Mouse (Mus musculus) hindbrain, postnatal 0 days (tissue): ENCODE data around the gene Map3k9. TPM values are rescaled to one million over a fixed set of nuclear protein-coding genes. Genes with fewer than 3 reads are reported as not detected.

Experiments used
- ATAC-seq: fragments of 200-750 bp; cut with Nextera tagmentation; 2 replicates; pipeline ENCODE4 v1.8.0; 2017; ENCODE audit warnings: mild to moderate bottlenecking, moderate TSS enrichment, moderate library complexity
- DNase-seq: peaks from one replicate; pipeline ENCODE4 v3.0.0-alpha.2; 2015; ENCODE audit warnings: low spot score
- H3K27ac ChIP-seq: fragments of 300-500 bp; sonication (generic); 2 replicates; pipeline ENCODE4 v1.5.1; 2014; ENCODE audit warnings: mild to moderate bottlenecking
- H3K27me3 ChIP-seq: fragments of 300-500 bp; sonication (generic); 2 replicates; pipeline ENCODE4 v1.6.1; 2014; ENCODE audit warnings: low read length, mixed read lengths; ENCODE audit not compliant: insufficient read depth
- H3K36me3 ChIP-seq: fragments of 300-500 bp; sonication (generic); 2 replicates; pipeline ENCODE4 v1.6.1; 2014; ENCODE audit warnings: low read length, mixed read lengths; ENCODE audit not compliant: insufficient read depth
- H3K4me1 ChIP-seq: fragments of 300-500 bp; sonication (generic); 2 replicates; pipeline ENCODE4 v1.6.1; 2014; ENCODE audit warnings: antibody characterized with exemption, low read length, mixed read lengths; ENCODE audit not compliant: insufficient read depth
- H3K4me2 ChIP-seq: fragments of 300-500 bp; sonication (generic); 2 replicates; pipeline ENCODE4 v1.6.1; 2014; ENCODE audit warnings: low read depth, mild to moderate bottlenecking, low read length, moderate library complexity, mixed read lengths
- H3K4me3 ChIP-seq: fragments of 300-500 bp; sonication (generic); 2 replicates; pipeline ENCODE4 v1.5.1; 2014; ENCODE audit warnings: low read length
- H3K9ac ChIP-seq: fragments of 300-500 bp; sonication (generic); replicated peaks from 2 replicates; pipeline ENCODE4 v1.6.1; 2014; ENCODE audit warnings: mild to moderate bottlenecking, low read length, moderate library complexity, mixed read lengths
- H3K9me3 ChIP-seq: fragments of 300-500 bp; sonication (generic); 2 replicates; pipeline ENCODE4 v1.6.1; 2016; ENCODE audit warnings: low read length, mixed read lengths
- CTCF ChIP-seq: IDR thresholded peaks from 2 replicates; pipeline ENCODE4 v1.5.1; 2016; ENCODE audit warnings: antibody characterized with exemption, control low read depth, low read depth
- WGBS: fragments of 180-500 bp; shearing (Covaris S2); extraction: QIAGEN DNeasy Blood & Tissue Kit; methylation state at CpG from one replicate; pipeline ENCODE4 v1.1.7; 2014; 5-methylcytosine and 5-hydroxymethylcytosine counted together
- polyA plus RNA-seq: library from polyadenylated mRNA; unstranded; fragments of >200 nt; fragmentation: Nextera tagmentation; extraction: Ambion mirVana; gene quantifications from 2 replicates; pipeline ENCODE4 v1.2.1, GENCODE M21; 2015
- total RNA-seq: library from RNA; depleted of rRNA; stranded (reverse); fragments of >200 nt; gene quantifications from 2 replicates; pipeline ENCODE4 v1.2.3, GENCODE M21; 2014; rRNA removed

Gene Map3k9
- total RNA-seq (60.1 and 61.9 TPM in 2 replicates), polyA plus RNA-seq (8.1 and 8.4 TPM in 2 replicates)

DNA sequence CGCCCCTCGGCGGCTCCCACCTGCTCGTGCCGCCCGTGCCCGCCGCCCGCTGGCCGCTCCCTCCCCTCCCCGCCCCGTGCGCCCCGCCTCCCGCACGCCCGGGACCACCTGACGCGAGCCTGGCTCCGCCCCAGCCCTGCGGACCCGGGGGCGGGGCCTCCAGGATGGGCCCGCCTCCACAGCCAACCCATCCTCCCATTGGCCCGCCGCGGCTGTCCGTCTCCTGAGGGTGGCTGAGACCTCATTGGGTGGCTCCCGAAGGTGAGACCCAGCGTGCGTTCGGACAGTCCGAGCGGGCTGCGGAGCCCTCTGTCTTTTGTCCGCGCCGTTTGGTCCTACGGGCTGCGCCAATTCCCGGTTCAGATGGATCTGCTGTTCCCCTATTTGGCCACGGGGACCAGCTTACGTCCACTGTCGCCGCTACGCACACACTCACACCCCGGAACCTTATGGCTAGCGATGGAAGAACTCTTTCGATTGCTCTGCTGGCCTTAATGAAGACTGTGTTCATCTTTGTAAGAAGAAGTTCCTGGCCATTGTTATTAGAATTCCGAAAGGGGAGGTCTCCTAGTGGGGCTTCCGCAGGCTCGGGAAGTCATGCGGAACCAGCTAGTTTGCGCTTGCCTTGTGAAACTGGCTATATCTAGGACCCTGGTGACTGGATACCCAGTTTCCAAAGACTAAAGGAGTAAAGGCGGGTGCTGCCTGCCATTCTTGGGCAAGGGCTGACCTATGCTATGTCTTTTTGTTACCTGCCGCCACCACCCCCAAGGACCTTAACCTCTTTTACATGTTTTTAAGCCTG, at the start of gene Map3k9:
Gene Map3k9 (minus strand): TSS at position 71 of the 805 bp plus-strand sequence.
- peak; percentile 97 for ATAC-seq
- TF ChIP-seq CTCF: peak; percentile 52
- WGBS: under 1% methylated on average over 42 of the region's 56 CpGs

DNA sequence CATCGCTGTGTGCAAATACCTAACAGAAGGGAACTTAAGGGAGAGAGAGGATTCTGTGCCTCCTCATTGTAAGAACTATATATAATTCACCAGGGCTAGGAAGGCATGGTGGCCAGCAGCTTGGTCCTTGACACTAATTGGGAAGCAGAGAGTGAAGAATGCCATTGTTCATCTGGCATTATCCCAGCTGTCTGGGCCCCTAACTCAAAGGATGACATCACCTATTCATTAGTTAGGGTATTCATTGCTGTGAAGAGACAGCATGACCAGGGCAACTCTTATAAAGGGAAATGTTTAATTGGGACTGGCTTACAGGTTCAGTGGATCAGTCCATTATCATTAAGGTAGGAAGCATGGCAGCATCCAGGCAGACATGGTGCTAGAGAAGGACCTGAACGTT, 47.4 kb upstream of the Map3k9 start:
- Histone ChIP-seq H3K27me3 (no peaks in the 10 kb centered on the region), H3K9me3 (no peaks in the 10 kb centered on the region), H3K4me2 (no peak overlapping the region), H3K9ac (no peak overlapping the region), H3K4me1 (no peaks in the 10 kb centered on the region), H3K4me3 (no peak overlapping the region), H3K27ac (no peak overlapping the region), H3K36me3 (no peaks in the 10 kb centered on the region)
- DNase-seq: no peak
- WGBS: 75% methylated on average over 2 of the region's 2 CpGs
- no peak for TF ChIP-seq CTCF
- ATAC-seq: no peak

More for the DNA sequence above, at the start of gene Map3k9:
- peak within 1 kb of the TSS; percentile 75 for H3K4me2 ChIP-seq
- H3K27me3 ChIP-seq: no peaks in the 10 kb centered on the region
- H3K36me3 ChIP-seq: no peaks in the 10 kb centered on the region
- peak within 1 kb of the TSS; percentile 91 for H3K9ac ChIP-seq
- DNase-seq: peak; percentile 95
- peaks cover 6% of the 10 kb centered on the region; the same call in 1 of the 2 replicates for H3K4me1 ChIP-seq
- H3K27ac ChIP-seq: peak within 1 kb of the TSS; percentile 80
- H3K4me3 ChIP-seq: peak within 1 kb of the TSS; percentile 87
- no peaks in the 10 kb centered on the region for H3K9me3 ChIP-seq

GRCm38 (mm10) chr12:81822778-81823480, 42.0 kb upstream of the Map3k9 start:
- ATAC-seq (no peak), DNase-seq (no peak)
- Histone ChIP-seq H3K4me1 (no peaks in the 10 kb centered on the region), H3K9me3 (no peaks in the 10 kb centered on the region), H3K27ac (no peak overlapping the region), H3K36me3 (no peaks in the 10 kb centered on the region), H3K9ac (no peak overlapping the region), H3K4me2 (no peak overlapping the region), H3K4me3 (no peak overlapping the region), H3K27me3 (no peaks in the 10 kb centered on the region)
- 84% methylated on average over 4 of the region's 4 CpGs for WGBS
- no peak for TF ChIP-seq CTCF

DNA sequence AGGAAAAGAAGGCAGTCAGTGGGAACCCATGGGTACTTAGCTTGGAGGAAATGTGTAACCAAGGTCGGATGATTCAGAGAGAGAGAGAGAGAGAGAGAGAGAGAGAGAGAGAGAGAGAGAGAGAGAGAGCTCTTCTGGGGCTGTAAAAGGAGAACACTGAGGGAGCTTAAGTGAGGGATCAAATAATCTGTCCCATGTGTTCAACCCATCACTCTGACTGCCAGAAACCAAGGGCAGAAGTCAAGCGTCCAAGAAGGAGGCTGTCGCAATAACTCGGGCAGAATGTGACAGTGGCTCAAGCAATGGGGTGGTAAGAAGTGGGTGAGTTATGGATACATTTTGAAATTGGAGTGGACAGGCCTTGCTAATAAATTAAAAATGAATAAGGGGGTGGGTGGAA, 41.2 kb upstream of the Map3k9 start:
- no peak overlapping the region for H3K27ac ChIP-seq
- no peak overlapping the region for H3K4me3 ChIP-seq
- WGBS: 84% methylated on average over 4 of the region's 4 CpGs
- no peak for TF ChIP-seq CTCF
- no peak overlapping the region for H3K9ac ChIP-seq
- H3K4me1 ChIP-seq: no peaks in the 10 kb centered on the region
- ATAC-seq: no peak
- no peaks in the 10 kb centered on the region for H3K27me3 ChIP-seq
- no peak overlapping the region for H3K4me2 ChIP-seq
- no peaks in the 10 kb centered on the region for H3K36me3 ChIP-seq
- no peak for DNase-seq
- no peaks in the 10 kb centered on the region for H3K9me3 ChIP-seq

- H3K27ac ChIP-seq: no peak overlapping the region
- no peak for TF ChIP-seq CTCF
- H3K4me2 ChIP-seq: no peak overlapping the region
- no peaks in the 10 kb centered on the region for H3K9me3 ChIP-seq
- H3K27me3 ChIP-seq: no peaks in the 10 kb centered on the region
- no peaks in the 10 kb centered on the region for H3K36me3 ChIP-seq
- no peak for DNase-seq
- WGBS: 82% methylated on average over 4 of the region's 4 CpGs
- no peaks in the 10 kb centered on the region for H3K4me1 ChIP-seq
- no peak overlapping the region for H3K4me3 ChIP-seq
- ATAC-seq: no peak
- H3K9ac ChIP-seq: no peak overlapping the region
These were observed 39.7 kb upstream of the Map3k9 start for GRCm38 (mm10) chr12:81820700-81821099.

DNA sequence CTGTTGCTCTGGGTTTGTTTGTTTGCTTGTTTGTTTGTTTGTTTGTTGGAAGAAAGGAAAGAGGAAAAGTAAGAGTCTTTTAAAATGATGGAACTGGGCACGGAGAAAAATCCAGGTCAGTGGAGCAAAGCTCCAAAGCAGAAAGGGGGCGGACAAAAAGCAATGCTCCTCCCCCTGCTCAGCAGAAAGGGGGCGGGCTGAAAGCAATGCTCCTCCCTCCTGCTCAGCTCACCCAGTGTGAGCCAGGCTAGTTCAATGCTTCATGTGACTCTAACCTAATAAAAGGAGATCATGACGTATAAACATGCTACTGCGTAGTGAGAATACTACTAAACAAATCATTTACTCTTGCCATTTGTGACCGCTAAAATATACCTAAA, 36.1 kb upstream of the Map3k9 start:
- DNase-seq (peak; percentile 54), ATAC-seq (peak; percentile 76; the same call in 1 of the 2 replicates)
- WGBS: 38% methylated on average over 6 of the region's 6 CpGs
- Histone ChIP-seq H3K9me3 (no peaks in the 10 kb centered on the region), H3K36me3 (no peaks in the 10 kb centered on the region), H3K4me2 (peak overlapping the region; percentile 54), H3K27ac (0 out of 2 replicates have a peak overlapping the region, but pooled peaks have one; percentile 21), H3K4me3 (0 out of 2 replicates have a peak overlapping the region, but pooled peaks have one; percentile 15), H3K4me1 (no peaks in the 10 kb centered on the region), H3K9ac (no peak overlapping the region), H3K27me3 (no peaks in the 10 kb centered on the region)
- no peak for TF ChIP-seq CTCF
